Mouse (Mus musculus): Measurements from ENCODE around the gene Ipo8.

GRCm38 (mm10) chr6:148873911-148874310 lies 42.6 kb upstream of the Ipo8 start:
- TF ChIP-seq CTCF (IDR thresholded peaks at IDR 0.05; ENCODE audit: extremely low read depth, insufficient read depth, insufficient read length, insufficient replicate concordance) (no peak), POLR2A (IDR thresholded peaks at IDR 0.05; ENCODE audit: low read depth, low read length) (no peak)

All from spleen, adult 2 months (tissue).